Mouse (Mus musculus) midbrain, embryonic 14.5 days (tissue): ENCODE measurements around the gene Slc17a8. TPM values are rescaled to one million over a fixed set of nuclear protein-coding genes. Genes with fewer than 3 reads are reported as not detected.

ENCODE experiments used
- ATAC-seq: fragments of 200-750 bp; cut with Nextera tagmentation; 2 replicates; pipeline ENCODE4 v1.8.0; 2017; ENCODE audit warnings: moderate number of reproducible peaks, moderate library complexity; ENCODE audit not compliant: low FRiP score, low TSS enrichment
- DNase-seq: peaks from one replicate; pipeline ENCODE4 v3.0.0-alpha.2; 2015
- H3K27ac ChIP-seq: fragments of 300-500 bp; sonication (generic); replicated peaks from 2 replicates; pipeline ENCODE4 v1.5.1; 2014; ENCODE audit warnings: mild to moderate bottlenecking, low read depth, low read length, moderate library complexity
- H3K27me3 ChIP-seq: fragments of 300-500 bp; sonication (generic); 2 replicates; pipeline ENCODE4 v1.6.1; 2014; ENCODE audit warnings: low read length, control low read depth, mixed read lengths; ENCODE audit not compliant: control insufficient read depth, insufficient read depth
- H3K36me3 ChIP-seq: fragments of 300-500 bp; sonication (generic); 2 replicates; pipeline ENCODE4 v1.6.1; 2014; ENCODE audit warnings: low read length, control low read depth; ENCODE audit not compliant: control insufficient read depth, insufficient read depth
- H3K4me1 ChIP-seq: fragments of 300-500 bp; sonication (generic); 2 replicates; pipeline ENCODE4 v1.6.1; 2014; ENCODE audit warnings: mild to moderate bottlenecking, antibody characterized with exemption, low read length, control low read depth; ENCODE audit not compliant: control insufficient read depth, insufficient read depth
- H3K4me2 ChIP-seq: fragments of 300-500 bp; sonication (generic); 2 replicates; pipeline ENCODE4 v1.6.1; 2014; ENCODE audit warnings: mild to moderate bottlenecking, low read length, moderate library complexity
- H3K4me3 ChIP-seq: fragments of 300-500 bp; sonication (generic); replicated peaks from 2 replicates; pipeline ENCODE4 v1.5.1; 2014; ENCODE audit warnings: low read depth, low read length
- H3K9ac ChIP-seq: fragments of 300-500 bp; sonication (generic); replicated peaks from 2 replicates; pipeline ENCODE4 v1.6.1; 2014; ENCODE audit warnings: mild to moderate bottlenecking, low read length, moderate library complexity
- H3K9me3 ChIP-seq: fragments of 300-500 bp; sonication (generic); 2 replicates; pipeline ENCODE4 v1.6.1; 2016; ENCODE audit warnings: low read length, control low read depth, mixed read lengths; ENCODE audit not compliant: control insufficient read depth
- WGBS: fragments of 180-500 bp; shearing (Covaris S2); extraction: QIAGEN DNeasy Blood & Tissue Kit; methylation state at CpG from one replicate; pipeline ENCODE4 v1.1.7; 2014; 5-methylcytosine and 5-hydroxymethylcytosine counted together
- polyA plus RNA-seq: library from polyadenylated mRNA; unstranded; fragments of >200 nt; fragmentation: Nextera tagmentation; extraction: Ambion mirVana; gene quantifications from 2 replicates; pipeline ENCODE4 v1.2.1, GENCODE M21; 2014

Slc17a8 gene
- polyA plus RNA-seq, 1 experiment from 2014 or later, result 1.1 TPM

DNA sequence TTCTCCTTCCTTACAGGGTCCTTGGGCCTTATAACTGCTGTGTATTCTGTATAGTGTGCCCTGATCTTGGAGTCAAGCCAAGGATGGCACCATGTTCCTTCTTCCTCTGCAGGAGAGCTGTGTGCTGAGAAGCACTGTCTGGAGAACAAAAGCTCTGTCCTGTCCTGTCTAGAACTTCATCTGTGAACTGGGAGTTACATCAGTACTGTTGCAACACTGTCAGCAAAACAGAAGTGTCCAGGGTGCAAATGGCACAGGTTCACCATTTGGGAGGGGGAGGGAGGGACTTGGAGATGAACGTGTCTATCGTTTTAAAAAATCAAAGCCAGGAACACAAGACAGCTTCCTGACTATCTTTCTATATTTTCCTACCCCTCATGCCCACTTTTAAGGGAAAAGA lies 89.1 kb downstream of the Slc17a8 start:
- Histone ChIP-seq H3K4me3 (no peak overlapping the region), H3K4me2 (no peak overlapping the region), H3K36me3 (no peaks in the 10 kb centered on the region), H3K9ac (no peak overlapping the region), H3K9me3 (no peaks in the 10 kb centered on the region), H3K27me3 (no peaks in the 10 kb centered on the region), H3K27ac (no peak overlapping the region), H3K4me1 (no peaks in the 10 kb centered on the region)
- DNase-seq, result no peak
- ATAC-seq, result no peak
- 87% methylated on average over 2 of the region's 2 CpGs for WGBS

DNA sequence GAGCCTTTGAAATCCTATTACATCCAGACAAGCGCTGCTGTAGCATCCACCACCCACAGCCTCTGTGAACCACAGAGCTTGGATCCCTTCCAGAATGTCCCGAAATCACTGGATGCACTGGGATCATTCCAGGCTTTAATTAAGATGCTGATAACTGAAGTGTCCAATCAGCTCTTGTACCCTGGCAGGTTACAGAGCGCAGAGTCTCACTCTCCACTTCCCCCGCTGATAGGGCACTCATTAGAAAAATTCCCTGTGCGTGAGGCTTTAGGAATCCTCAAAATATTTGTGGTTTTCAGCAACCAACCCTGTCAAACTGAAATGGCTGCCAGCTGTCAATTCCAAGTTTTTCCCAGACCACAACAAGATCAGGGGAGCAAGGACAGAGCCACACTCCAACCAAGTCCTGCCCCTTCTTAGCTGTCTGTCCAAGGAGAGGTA lies 89.8 kb downstream of the Slc17a8 start:
- H3K4me2 ChIP-seq, result no peak overlapping the region
- H3K36me3 ChIP-seq, result no peaks in the 10 kb centered on the region
- DNase-seq, result peak; percentile 71
- no peak overlapping the region for H3K4me3 ChIP-seq
- 52% methylated on average over 5 of the region's 5 CpGs for WGBS
- no peaks in the 10 kb centered on the region for H3K27me3 ChIP-seq
- H3K4me1 ChIP-seq, result no peaks in the 10 kb centered on the region
- no peak overlapping the region for H3K9ac ChIP-seq
- no peaks in the 10 kb centered on the region for H3K9me3 ChIP-seq
- no peak overlapping the region for H3K27ac ChIP-seq
- peak; percentile 60; the same call in 1 of the 2 replicates for ATAC-seq

DNA sequence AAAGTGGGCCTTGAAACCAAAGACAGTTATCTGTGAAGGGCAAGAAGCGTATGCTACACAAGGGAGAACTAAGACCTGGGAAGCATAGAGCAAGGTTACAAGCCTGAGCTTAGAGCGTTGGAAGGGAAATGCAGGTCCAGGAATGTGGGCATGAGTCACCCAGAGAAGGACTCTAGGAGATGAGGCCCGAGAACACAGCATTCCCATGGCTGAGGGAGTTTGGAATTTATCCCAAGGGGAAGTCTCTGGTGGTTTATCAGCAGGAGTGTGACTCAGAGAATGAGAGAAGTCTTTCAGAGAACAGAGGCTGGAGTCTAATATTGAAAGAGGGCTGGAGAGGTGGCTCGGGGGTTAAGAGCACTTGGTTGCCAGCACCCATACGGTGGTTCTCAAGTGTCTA lies 94.0 kb downstream of the Slc17a8 start:
- H3K4me1 ChIP-seq, result no peaks in the 10 kb centered on the region
- ATAC-seq (no peak), DNase-seq (no peak)
- H3K9me3 ChIP-seq, result no peaks in the 10 kb centered on the region
- no peaks in the 10 kb centered on the region for H3K27me3 ChIP-seq
- H3K4me3 ChIP-seq, result no peak overlapping the region
- no peak overlapping the region for H3K9ac ChIP-seq
- WGBS, result 88% methylated on average over 5 of the region's 5 CpGs
- no peaks in the 10 kb centered on the region for H3K36me3 ChIP-seq
- no peak overlapping the region for H3K4me2 ChIP-seq
- H3K27ac ChIP-seq, result no peak overlapping the region

DNA sequence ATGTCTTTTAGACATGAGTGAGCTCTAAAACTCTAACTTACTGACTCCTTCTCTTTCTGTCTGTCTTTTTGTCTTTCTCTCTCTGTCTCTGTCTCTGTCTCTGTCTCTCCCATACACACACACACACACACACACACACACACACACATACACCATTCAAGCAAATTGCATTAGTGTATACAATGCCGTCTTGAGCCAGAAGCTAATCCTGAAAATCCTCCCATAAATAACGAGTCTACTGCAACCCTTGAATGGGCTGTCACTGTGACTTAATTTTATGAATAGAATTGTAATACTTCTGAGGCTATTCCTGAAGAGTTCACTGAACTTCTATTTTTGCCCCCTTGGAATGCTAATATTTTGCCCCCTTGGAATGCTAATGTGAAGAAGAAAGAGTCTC lies 95.2 kb downstream of the Slc17a8 start:
- Histone ChIP-seq H3K36me3 (no peaks in the 10 kb centered on the region), H3K4me1 (no peaks in the 10 kb centered on the region), H3K4me3 (no peak overlapping the region), H3K4me2 (no peak overlapping the region), H3K27me3 (no peaks in the 10 kb centered on the region), H3K27ac (no peak overlapping the region), H3K9ac (no peak overlapping the region), H3K9me3 (no peaks in the 10 kb centered on the region)
- WGBS, result 20% methylated on average over 2 of the region's 2 CpGs
- ATAC-seq (no peak; the same call in 1 of the 2 replicates), DNase-seq (no peak)

Other genes with a start within 250 kb of the Slc17a8 start
- 3.6 and 6.0 TPM in 2 replicates for gene Gas2l3, start 177.3 kb downstream of the Slc17a8 start, polyA plus RNA-seq
- gene Nr1h4, start 87.7 kb downstream of the Slc17a8 start, polyA plus RNA-seq, result not detected in 2 replicates
- 18.8 and 20.6 TPM in 2 replicates for gene Scyl2, start 65.0 kb upstream of the Slc17a8 start, polyA plus RNA-seq
- 53.8 and 63.0 TPM in 2 replicates for gene Actr6, start 111.0 kb upstream of the Slc17a8 start, polyA plus RNA-seq
- gene Uhrf1bp1l, start 123.7 kb upstream of the Slc17a8 start, polyA plus RNA-seq, result 31.9 and 37.9 TPM in 2 replicates